Mouse (Mus musculus) forebrain, embryonic 13.5 days (tissue): ENCODE measurements at regions not wholly inside any gene's neighbourhood (a gene's known extent, or its start where the extent isn't known, plus 50 kb on each side); places are given as distances from the start of the nearest gene placed in this dataset.

ENCODE experiments used
- ATAC-seq: fragments of 200-750 bp; cut with Nextera tagmentation; 2 replicates; pipeline ENCODE4 v1.8.0; 2017
- H3K27ac ChIP-seq: fragments of 300-500 bp; sonication (generic); 2 replicates; pipeline ENCODE4 v1.5.1; 2015; ENCODE audit warnings: inconsistent platforms, mild to moderate bottlenecking, moderate library complexity
- H3K27me3 ChIP-seq: fragments of 300-500 bp; sonication (generic); 2 replicates; pipeline ENCODE4 v1.6.1; 2015; ENCODE audit warnings: mild to moderate bottlenecking, inconsistent platforms
- H3K36me3 ChIP-seq: fragments of 300-500 bp; sonication (generic); 2 replicates; pipeline ENCODE4 v1.6.1; 2015; ENCODE audit warnings: mild to moderate bottlenecking, inconsistent platforms; ENCODE audit not compliant: poor library complexity, severe bottlenecking
- H3K4me1 ChIP-seq: fragments of 300-500 bp; sonication (generic); 2 replicates; pipeline ENCODE4 v1.6.1; 2015; ENCODE audit warnings: inconsistent platforms
- H3K4me2 ChIP-seq: fragments of 300-500 bp; sonication (generic); 2 replicates; pipeline ENCODE4 v1.6.1; 2015; ENCODE audit warnings: inconsistent platforms, mild to moderate bottlenecking, moderate library complexity
- H3K4me3 ChIP-seq: fragments of 300-500 bp; sonication (generic); 2 replicates; pipeline ENCODE4 v1.5.1; 2015; ENCODE audit warnings: mild to moderate bottlenecking, inconsistent platforms
- H3K9ac ChIP-seq: fragments of 300-500 bp; sonication (generic); 2 replicates; pipeline ENCODE4 v1.6.1; 2015; ENCODE audit warnings: mild to moderate bottlenecking, inconsistent platforms
- H3K9me3 ChIP-seq: fragments of 300-500 bp; sonication (generic); replicated peaks from 2 replicates; pipeline ENCODE4 v1.6.1; 2016; ENCODE audit warnings: inconsistent platforms
- WGBS: fragments of 180-500 bp; shearing (Covaris S2); methylation state at CpG from one replicate; pipeline ENCODE4 v1.1.7; 2015; 5-methylcytosine and 5-hydroxymethylcytosine counted together

DNA sequence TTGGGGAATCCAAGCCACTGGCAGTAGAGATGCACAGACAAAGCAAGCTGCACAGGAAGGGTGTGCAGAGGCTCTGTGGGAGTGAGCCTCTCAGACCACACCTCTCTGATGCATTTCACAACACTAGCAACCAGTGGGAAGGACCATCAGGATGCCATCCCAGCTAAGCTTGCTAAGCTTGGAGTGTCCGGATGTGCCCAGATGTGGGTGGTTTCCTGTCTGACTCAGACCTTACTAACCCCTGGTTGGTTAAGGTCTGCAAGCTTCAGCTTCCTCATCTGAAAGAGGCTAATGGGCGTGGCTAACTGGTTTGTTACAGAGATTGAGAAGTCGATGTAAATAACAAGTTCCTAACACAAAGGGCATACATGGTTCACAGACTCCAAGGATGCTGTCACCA, 186.6 kb upstream of the Ubl3 start:
- Histone ChIP-seq H3K9ac (no peak overlapping the region), H3K27ac (no peak overlapping the region), H3K4me2 (no peak overlapping the region), H3K4me3 (no peak overlapping the region), H3K36me3 (no peaks in the 10 kb centered on the region), H3K9me3 (no peaks in the 10 kb centered on the region; the same call in 1 of the 2 replicates), H3K27me3 (no peaks in the 10 kb centered on the region), H3K4me1 (no peaks in the 10 kb centered on the region)
- 80% methylated on average over 3 of the region's 3 CpGs for WGBS
- ATAC-seq: no peak

DNA sequence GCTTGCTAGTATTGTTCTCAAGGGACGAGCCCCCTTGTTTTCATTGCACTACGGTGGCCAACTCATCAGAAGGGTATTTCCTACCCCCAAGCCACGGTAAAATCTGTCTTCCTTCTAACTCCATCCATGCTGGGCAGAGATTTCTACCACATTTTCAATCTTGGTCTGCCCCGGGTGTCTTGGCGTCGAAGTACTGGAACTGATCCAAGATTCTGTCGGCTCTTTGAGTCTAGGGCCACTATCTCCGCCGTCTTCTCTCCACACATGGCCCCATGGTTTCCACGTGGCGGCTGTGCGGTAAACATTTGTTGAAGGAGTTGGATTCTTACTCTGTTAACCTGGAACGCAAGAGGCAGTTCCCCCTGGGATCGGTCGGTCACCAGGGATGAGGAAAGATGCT, 177.0 kb upstream of the Ubl3 start:
- Histone ChIP-seq H3K9ac (no peak overlapping the region), H3K9me3 (peaks cover 3% of the 10 kb centered on the region; the same call in 1 of the 2 replicates), H3K4me3 (no peak overlapping the region), H3K27ac (no peak overlapping the region), H3K4me2 (no peak overlapping the region), H3K36me3 (no peaks in the 10 kb centered on the region), H3K27me3 (no peaks in the 10 kb centered on the region), H3K4me1 (no peaks in the 10 kb centered on the region)
- no peak for ATAC-seq
- WGBS: 81% methylated on average over 15 of the region's 15 CpGs

DNA sequence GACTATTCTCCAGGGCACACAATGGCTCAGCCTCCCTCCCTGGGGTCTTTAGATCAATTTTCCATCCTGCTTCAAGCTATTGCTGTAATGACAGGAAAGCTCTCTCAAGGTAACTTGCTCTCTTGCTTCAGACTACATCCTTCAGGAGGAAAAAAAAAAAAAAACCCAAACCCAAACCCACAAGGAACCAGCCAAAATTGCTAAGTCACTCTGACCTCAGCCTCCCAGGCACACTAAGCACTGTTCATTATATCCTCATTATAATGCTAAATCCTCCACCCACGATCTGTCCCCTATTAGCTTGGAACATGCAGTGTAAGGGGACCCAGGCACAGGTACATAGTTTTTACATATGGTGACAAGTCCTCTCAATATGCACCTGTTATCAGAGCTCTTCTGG, 175.9 kb upstream of the Ubl3 start:
- no peaks in the 10 kb centered on the region for H3K27me3 ChIP-seq
- 48% methylated on average over 1 of the region's 1 CpGs for WGBS
- H3K27ac ChIP-seq: no peak overlapping the region
- H3K9me3 ChIP-seq: peaks cover 3% of the 10 kb centered on the region; the same call in 1 of the 2 replicates
- no peak for ATAC-seq
- H3K9ac ChIP-seq: no peak overlapping the region
- H3K4me1 ChIP-seq: no peaks in the 10 kb centered on the region
- H3K4me3 ChIP-seq: no peak overlapping the region
- H3K4me2 ChIP-seq: no peak overlapping the region
- no peaks in the 10 kb centered on the region for H3K36me3 ChIP-seq

DNA sequence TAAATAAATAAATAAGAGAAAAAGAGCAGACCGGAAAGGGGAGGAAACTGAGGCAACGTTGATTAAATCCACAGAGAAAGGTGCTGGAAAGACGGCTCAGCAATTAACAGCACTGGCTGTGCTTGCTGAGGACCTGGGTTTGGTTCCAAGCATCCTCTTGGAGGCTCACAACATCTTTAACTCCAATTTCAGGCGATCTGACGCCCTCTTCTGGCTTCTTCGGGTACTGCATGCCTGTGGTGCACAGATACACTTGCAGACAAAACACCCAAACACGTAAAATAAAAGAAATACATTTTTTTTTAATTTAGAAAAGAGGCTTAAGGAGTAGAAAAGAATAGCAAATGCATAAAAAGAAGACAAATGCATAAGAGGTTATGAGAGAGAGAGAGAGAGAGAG, 173.9 kb upstream of the Ubl3 start:
- WGBS: 74% methylated on average over 7 of the region's 7 CpGs
- H3K36me3 ChIP-seq: no peaks in the 10 kb centered on the region
- H3K9ac ChIP-seq: no peak overlapping the region
- no peak overlapping the region for H3K27ac ChIP-seq
- no peaks in the 10 kb centered on the region for H3K27me3 ChIP-seq
- peaks cover 3% of the 10 kb centered on the region; the same call in 1 of the 2 replicates for H3K9me3 ChIP-seq
- no peaks in the 10 kb centered on the region for H3K4me1 ChIP-seq
- ATAC-seq: no peak
- H3K4me3 ChIP-seq: no peak overlapping the region
- H3K4me2 ChIP-seq: no peak overlapping the region

DNA sequence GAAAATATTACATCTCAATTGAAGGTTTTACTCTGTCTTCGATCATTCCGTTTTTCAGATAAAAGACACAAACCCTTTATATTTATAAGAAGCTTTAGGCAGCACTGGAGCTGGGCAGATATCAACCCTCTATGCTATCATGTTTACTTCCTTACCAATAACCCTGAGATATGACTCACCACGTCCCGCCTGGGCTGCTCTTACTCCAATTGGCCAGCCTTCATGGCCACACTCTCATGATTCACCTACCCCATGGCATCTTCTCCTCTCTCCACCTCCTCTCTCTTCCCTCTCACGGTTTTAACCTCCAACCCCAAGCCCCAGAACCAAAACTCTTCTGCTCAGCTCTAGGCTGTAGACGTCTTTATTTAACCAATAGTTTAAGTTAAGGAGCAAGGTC, 171.9 kb upstream of the Ubl3 start:
- no peak for ATAC-seq
- 87% methylated on average over 6 of the region's 6 CpGs for WGBS
- Histone ChIP-seq H3K4me2 (no peak overlapping the region), H3K4me3 (no peak overlapping the region), H3K9me3 (peaks cover 3% of the 10 kb centered on the region; the same call in 1 of the 2 replicates), H3K27ac (no peak overlapping the region), H3K27me3 (no peaks in the 10 kb centered on the region), H3K36me3 (no peaks in the 10 kb centered on the region), H3K4me1 (no peaks in the 10 kb centered on the region), H3K9ac (no peak overlapping the region)

DNA sequence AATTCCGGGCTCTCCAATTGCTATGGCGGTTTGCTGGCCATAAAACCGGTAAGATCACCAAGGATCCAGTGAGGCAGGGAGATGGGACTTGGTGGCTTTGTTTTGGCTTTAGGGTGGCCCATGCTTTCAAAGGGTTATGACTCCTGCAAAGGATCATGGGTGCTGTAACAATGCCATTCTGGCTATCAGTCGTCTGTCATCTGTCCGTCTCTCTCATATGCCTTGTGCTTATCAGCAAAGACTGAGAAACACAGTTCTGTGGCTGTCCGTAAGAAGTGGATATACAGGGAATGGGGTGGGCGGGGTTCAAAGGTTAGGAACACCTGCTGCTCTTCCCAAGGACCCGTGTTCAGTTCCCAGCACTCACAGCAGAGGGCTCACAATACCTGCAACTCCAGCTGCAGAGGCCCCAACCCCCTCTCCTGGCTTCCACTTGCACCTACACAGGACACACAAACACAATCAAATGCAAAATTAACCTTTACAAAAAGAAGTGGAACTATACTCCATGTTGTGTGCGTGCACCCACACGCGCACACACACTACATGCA, 171.2 kb upstream of the Ubl3 start:
- no peaks in the 10 kb centered on the region for H3K36me3 ChIP-seq
- peaks cover 3% of the 10 kb centered on the region; the same call in 1 of the 2 replicates for H3K9me3 ChIP-seq
- no peak for ATAC-seq
- H3K4me2 ChIP-seq: no peak overlapping the region
- H3K4me3 ChIP-seq: no peak overlapping the region
- H3K9ac ChIP-seq: no peak overlapping the region
- no peaks in the 10 kb centered on the region for H3K4me1 ChIP-seq
- WGBS: 90% methylated on average over 11 of the region's 11 CpGs
- no peaks in the 10 kb centered on the region for H3K27me3 ChIP-seq
- no peak overlapping the region for H3K27ac ChIP-seq

DNA sequence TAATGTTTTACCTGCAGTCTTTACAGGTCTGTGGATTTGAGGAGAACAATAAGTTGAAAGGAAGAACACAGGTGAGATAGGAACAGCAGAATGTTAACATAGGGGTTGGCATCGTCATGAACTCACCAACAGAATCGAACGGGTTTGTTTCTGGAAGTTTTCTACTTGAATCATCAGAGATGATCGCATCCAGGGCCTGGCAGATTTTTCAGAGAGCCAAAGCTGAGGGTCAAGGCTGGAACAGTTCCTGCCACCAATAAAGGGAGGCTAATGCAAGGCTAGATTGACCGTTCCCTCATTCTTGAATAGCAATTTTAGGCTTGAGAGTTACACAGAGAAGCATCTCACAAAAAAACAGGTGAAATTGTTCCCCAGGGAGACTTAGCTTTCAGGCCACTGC, 168.0 kb upstream of the Ubl3 start:
- Histone ChIP-seq H3K4me3 (no peak overlapping the region), H3K9me3 (no peaks in the 10 kb centered on the region; the same call in 1 of the 2 replicates), H3K4me2 (no peak overlapping the region), H3K9ac (no peak overlapping the region), H3K27ac (no peak overlapping the region), H3K27me3 (no peaks in the 10 kb centered on the region), H3K36me3 (no peaks in the 10 kb centered on the region), H3K4me1 (no peaks in the 10 kb centered on the region)
- 95% methylated on average over 5 of the region's 5 CpGs for WGBS
- ATAC-seq: no peak

DNA sequence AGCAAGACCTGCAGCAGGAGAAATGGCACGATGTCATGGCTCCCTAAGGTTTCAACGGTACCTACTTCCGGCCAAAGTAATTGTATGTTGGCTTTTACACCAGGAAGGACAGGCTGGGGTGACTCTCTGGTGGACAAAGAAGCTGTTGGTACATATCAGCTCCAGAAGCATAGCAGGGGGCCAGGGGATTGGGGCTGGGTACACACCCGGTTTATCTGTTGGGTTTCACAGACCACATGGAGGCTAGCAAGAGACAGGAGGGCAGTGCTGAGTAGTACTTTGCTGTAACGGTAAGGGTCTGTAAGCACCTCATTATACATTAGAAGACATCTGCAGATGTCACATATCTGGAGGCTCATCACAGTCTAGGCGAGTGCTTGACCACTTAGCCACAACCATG, 164.0 kb upstream of the Ubl3 start:
- no peaks in the 10 kb centered on the region; the same call in 1 of the 2 replicates for H3K9me3 ChIP-seq
- H3K4me1 ChIP-seq: no peaks in the 10 kb centered on the region
- no peaks in the 10 kb centered on the region for H3K36me3 ChIP-seq
- H3K4me2 ChIP-seq: no peak overlapping the region
- 94% methylated on average over 6 of the region's 6 CpGs for WGBS
- no peak overlapping the region for H3K9ac ChIP-seq
- no peak for ATAC-seq
- H3K27ac ChIP-seq: no peak overlapping the region
- no peak overlapping the region for H3K4me3 ChIP-seq
- H3K27me3 ChIP-seq: no peaks in the 10 kb centered on the region

DNA sequence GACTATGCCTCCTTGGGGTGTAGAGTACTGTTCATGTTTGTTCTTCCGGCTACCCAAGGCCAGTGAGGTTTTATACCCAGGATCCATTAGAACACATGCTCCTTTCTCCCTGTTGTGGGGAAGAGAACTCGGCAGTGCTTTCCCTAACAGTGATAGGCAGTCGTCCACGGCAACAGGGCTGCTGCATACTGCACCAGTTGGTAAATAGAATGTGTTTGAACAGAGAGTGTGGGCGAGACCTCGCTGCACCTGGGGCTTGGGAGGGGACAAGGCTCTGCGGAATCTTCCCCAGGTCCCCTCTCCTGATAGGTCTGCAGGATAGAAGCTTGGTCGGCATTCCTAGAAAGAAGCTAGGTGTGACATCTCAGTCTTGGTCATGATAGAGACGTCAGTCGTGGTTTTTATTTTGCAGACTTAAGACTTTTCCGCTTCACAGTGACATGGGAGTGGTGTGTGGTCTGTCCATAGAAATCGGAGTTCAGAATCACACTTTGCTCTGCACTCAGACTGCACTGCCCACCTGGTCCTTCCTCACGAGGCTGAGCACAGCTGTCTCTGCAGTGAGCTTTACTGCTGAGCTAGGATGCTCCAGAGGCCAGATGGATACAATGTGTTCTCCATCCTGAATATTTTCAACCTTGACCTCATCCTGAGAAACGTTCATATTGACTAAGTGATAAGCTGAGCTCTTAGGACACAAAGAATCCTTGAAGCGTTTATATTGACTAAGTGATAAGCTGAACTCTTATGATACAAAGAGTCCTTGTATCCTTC, 162.8 kb upstream of the Ubl3 start:
- no peaks in the 10 kb centered on the region; the same call in 1 of the 2 replicates for H3K9me3 ChIP-seq
- no peak overlapping the region for H3K4me3 ChIP-seq
- H3K27me3 ChIP-seq: no peaks in the 10 kb centered on the region
- H3K9ac ChIP-seq: no peak overlapping the region
- H3K27ac ChIP-seq: no peak overlapping the region
- no peaks in the 10 kb centered on the region for H3K36me3 ChIP-seq
- WGBS: 81% methylated on average over 15 of the region's 15 CpGs
- no peak overlapping the region for H3K4me2 ChIP-seq
- H3K4me1 ChIP-seq: no peaks in the 10 kb centered on the region
- ATAC-seq: no peak

DNA sequence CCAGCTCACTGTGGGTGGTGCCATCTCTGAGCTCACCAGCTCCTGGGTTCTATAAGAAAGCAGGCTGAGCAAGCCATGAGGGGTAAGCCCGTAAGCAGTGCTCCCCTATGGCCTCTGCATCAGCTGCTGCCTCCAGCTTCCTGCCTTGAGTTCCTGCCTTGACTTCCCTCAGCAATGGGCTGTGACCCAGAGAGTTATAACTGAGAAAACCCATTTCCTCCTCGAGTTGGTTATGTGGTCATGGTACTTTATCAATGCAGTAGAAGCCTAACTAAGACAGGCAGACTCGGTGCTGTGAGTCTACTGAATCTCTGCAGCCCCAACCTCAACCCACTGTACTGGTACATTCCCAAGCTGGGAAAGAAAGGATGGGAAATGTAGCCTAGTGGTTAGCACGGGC, 162.2 kb upstream of the Ubl3 start:
- no peaks in the 10 kb centered on the region; the same call in 1 of the 2 replicates for H3K9me3 ChIP-seq
- 89% methylated on average over 4 of the region's 4 CpGs for WGBS
- no peak overlapping the region for H3K4me2 ChIP-seq
- no peaks in the 10 kb centered on the region for H3K4me1 ChIP-seq
- no peak for ATAC-seq
- H3K4me3 ChIP-seq: no peak overlapping the region
- H3K27ac ChIP-seq: no peak overlapping the region
- no peaks in the 10 kb centered on the region for H3K36me3 ChIP-seq
- H3K27me3 ChIP-seq: no peaks in the 10 kb centered on the region
- H3K9ac ChIP-seq: no peak overlapping the region

DNA sequence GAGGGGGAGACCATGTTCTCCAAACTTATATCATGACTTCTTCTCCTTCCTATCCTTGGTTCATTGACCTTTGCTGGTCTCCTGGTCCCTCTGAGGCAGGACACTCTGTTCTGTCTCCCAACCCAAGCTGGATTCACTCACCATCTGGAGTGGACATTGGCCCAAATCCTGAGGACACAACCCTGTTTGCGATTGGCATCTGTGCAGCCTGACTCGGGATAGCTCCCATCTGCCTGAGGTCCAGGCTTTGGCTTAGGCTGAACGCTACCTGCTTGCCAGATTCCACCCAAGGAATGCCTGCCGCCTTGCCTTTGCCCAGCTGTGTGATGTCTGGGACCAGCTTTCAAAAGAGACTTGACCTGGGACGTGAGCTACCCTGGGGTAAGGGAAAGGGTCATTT, 161.2 kb upstream of the Ubl3 start:
- Histone ChIP-seq H3K4me3 (no peak overlapping the region), H3K9ac (no peak overlapping the region), H3K27ac (no peak overlapping the region), H3K9me3 (no peaks in the 10 kb centered on the region; the same call in 1 of the 2 replicates), H3K27me3 (no peaks in the 10 kb centered on the region), H3K4me1 (peaks cover 7% of the 10 kb centered on the region), H3K36me3 (no peaks in the 10 kb centered on the region), H3K4me2 (no peak overlapping the region)
- ATAC-seq: no peak
- 90% methylated on average over 5 of the region's 5 CpGs for WGBS

DNA sequence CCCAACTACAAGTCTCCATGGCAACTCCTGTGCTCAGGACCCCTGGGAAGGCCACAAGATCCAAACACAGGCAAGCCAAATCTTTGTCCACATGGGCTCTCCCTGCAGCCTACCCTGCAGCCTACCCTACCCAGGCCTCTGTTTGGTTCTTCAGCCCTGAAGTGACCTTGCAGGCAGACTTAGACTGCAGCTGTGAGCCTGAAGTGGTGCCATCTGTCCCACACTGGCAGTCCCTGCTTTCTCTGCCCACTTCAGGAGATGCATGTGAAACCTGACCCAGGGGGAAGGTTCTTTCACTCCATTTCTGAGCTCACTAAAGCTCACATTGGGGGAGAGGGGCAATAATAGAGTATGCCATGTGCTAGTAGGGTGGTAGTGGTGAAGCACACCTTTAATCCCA, 160.4 kb upstream of the Ubl3 start:
- no peaks in the 10 kb centered on the region for H3K9me3 ChIP-seq
- no peak for ATAC-seq
- no peak overlapping the region for H3K27ac ChIP-seq
- peaks cover 14% of the 10 kb centered on the region for H3K4me1 ChIP-seq
- no peaks in the 10 kb centered on the region for H3K27me3 ChIP-seq
- H3K4me3 ChIP-seq: no peak overlapping the region
- H3K4me2 ChIP-seq: no peak overlapping the region
- no peak overlapping the region for H3K9ac ChIP-seq
- no peaks in the 10 kb centered on the region for H3K36me3 ChIP-seq

DNA sequence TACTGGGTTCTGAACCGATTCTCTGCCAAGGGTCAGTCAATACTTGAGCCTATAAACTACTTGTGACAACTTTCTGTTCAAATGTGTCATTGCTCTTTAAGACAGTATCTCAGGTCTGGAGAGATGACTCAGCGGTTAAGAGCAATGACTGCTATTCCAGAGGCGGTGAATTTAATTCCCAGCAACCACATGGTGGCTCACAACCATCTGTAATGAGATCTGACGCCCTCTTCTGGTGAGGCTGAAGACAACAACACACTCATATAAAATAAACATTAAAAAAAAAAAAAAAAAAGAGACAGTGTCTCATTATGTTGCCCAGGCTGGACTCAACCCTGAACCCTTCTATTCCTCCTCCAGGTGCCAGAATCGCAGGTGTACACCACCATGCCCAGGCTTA, 159.0 kb upstream of the Ubl3 start:
- no peaks in the 10 kb centered on the region for H3K36me3 ChIP-seq
- no peaks in the 10 kb centered on the region for H3K27me3 ChIP-seq
- no peak for ATAC-seq
- H3K9ac ChIP-seq: no peak overlapping the region
- no peaks in the 10 kb centered on the region for H3K9me3 ChIP-seq
- H3K4me2 ChIP-seq: no peak overlapping the region
- no peak overlapping the region for H3K4me3 ChIP-seq
- peaks cover 23% of the 10 kb centered on the region for H3K4me1 ChIP-seq
- 82% methylated on average over 5 of the region's 5 CpGs for WGBS
- no peak overlapping the region for H3K27ac ChIP-seq
